Mouse (Mus musculus) cerebellum, adult 2 months (tissue): ENCODE results near the gene Kcnj4.

Source experiments
- CTCF ChIP-seq: fragments of 200-500 bp; IDR thresholded peaks from 2 replicates; pipeline ENCODE4 v1.5.1; 2011; ENCODE audit warnings: low read depth, mild to moderate bottlenecking, control low read depth, low read length, moderate library complexity, borderline replicate concordance; ENCODE audit not compliant: insufficient read depth
- POLR2A ChIP-seq: fragments of 200-500 bp; IDR thresholded peaks from 2 replicates; pipeline ENCODE4 v1.6.1; 2011; ENCODE audit warnings: low read length, control low read depth, borderline replicate concordance; ENCODE audit not compliant: insufficient read depth

DNA sequence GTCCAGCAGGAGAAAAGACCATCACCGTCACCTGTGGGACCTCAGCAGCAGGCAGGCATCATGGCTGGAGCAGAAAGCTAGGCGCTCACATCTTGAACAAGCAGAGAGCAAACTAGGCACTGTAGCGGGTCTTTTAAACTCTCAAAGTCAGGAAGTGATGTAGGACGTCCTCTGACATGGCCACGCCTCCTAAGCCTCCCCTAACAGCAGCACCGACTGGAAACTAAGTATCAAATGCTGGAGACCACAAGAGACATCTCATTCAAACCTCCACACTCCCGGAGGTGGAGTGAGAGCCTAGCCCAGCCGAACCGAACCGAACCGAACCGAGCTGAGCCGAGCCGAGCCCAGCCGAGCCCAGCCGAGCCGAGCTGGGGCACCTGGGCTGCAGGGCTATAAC lies 34.5 kb downstream of the Kcnj4 start:
- no peak for TF ChIP-seq CTCF
- TF ChIP-seq POLR2A: no peak
